Mouse (Mus musculus) hindbrain, postnatal 0 days (tissue): Measurements from ENCODE around the gene Galnt10. TPM values are rescaled to one million over a fixed set of nuclear protein-coding genes. Genes with fewer than 3 reads are reported as not detected.

Experiments used
- ATAC-seq: fragments of 200-750 bp; cut with Nextera tagmentation; 2 replicates; pipeline ENCODE4 v1.8.0; 2017; ENCODE audit warnings: mild to moderate bottlenecking, moderate TSS enrichment, moderate library complexity
- DNase-seq: peaks from one replicate; pipeline ENCODE4 v3.0.0-alpha.2; 2015; ENCODE audit warnings: low spot score
- H3K27ac ChIP-seq: fragments of 300-500 bp; sonication (generic); 2 replicates; pipeline ENCODE4 v1.5.1; 2014; ENCODE audit warnings: mild to moderate bottlenecking
- H3K27me3 ChIP-seq: fragments of 300-500 bp; sonication (generic); 2 replicates; pipeline ENCODE4 v1.6.1; 2014; ENCODE audit warnings: low read length, mixed read lengths; ENCODE audit not compliant: insufficient read depth
- H3K36me3 ChIP-seq: fragments of 300-500 bp; sonication (generic); 2 replicates; pipeline ENCODE4 v1.6.1; 2014; ENCODE audit warnings: low read length, mixed read lengths; ENCODE audit not compliant: insufficient read depth
- H3K4me1 ChIP-seq: fragments of 300-500 bp; sonication (generic); 2 replicates; pipeline ENCODE4 v1.6.1; 2014; ENCODE audit warnings: antibody characterized with exemption, low read length, mixed read lengths; ENCODE audit not compliant: insufficient read depth
- H3K4me2 ChIP-seq: fragments of 300-500 bp; sonication (generic); 2 replicates; pipeline ENCODE4 v1.6.1; 2014; ENCODE audit warnings: low read depth, mild to moderate bottlenecking, low read length, moderate library complexity, mixed read lengths
- H3K4me3 ChIP-seq: fragments of 300-500 bp; sonication (generic); 2 replicates; pipeline ENCODE4 v1.5.1; 2014; ENCODE audit warnings: low read length
- H3K9ac ChIP-seq: fragments of 300-500 bp; sonication (generic); replicated peaks from 2 replicates; pipeline ENCODE4 v1.6.1; 2014; ENCODE audit warnings: mild to moderate bottlenecking, low read length, moderate library complexity, mixed read lengths
- H3K9me3 ChIP-seq: fragments of 300-500 bp; sonication (generic); 2 replicates; pipeline ENCODE4 v1.6.1; 2016; ENCODE audit warnings: low read length, mixed read lengths
- CTCF ChIP-seq: IDR thresholded peaks from 2 replicates; pipeline ENCODE4 v1.5.1; 2016; ENCODE audit warnings: antibody characterized with exemption, control low read depth, low read depth
- WGBS: fragments of 180-500 bp; shearing (Covaris S2); extraction: QIAGEN DNeasy Blood & Tissue Kit; methylation state at CpG from one replicate; pipeline ENCODE4 v1.1.7; 2014; 5-methylcytosine and 5-hydroxymethylcytosine counted together
- polyA plus RNA-seq: library from polyadenylated mRNA; unstranded; fragments of >200 nt; fragmentation: Nextera tagmentation; extraction: Ambion mirVana; gene quantifications from 2 replicates; pipeline ENCODE4 v1.2.1, GENCODE M21; 2015
- total RNA-seq: library from RNA; depleted of rRNA; stranded (reverse); fragments of >200 nt; gene quantifications from 2 replicates; pipeline ENCODE4 v1.2.3, GENCODE M21; 2014

The Galnt10 gene
- total and polyA plus RNA-seq, 2 experiments from 2014 or later, result 10.9 to 20.3 TPM

- H3K27ac ChIP-seq, result no peak overlapping the region
- no peaks in the 10 kb centered on the region for H3K36me3 ChIP-seq
- 42% methylated on average over 5 of the region's 5 CpGs for WGBS
- TF ChIP-seq CTCF, result no peak
- no peak overlapping the region for H3K4me2 ChIP-seq
- H3K27me3 ChIP-seq, result no peaks in the 10 kb centered on the region
- DNase-seq (no peak), ATAC-seq (no peak)
- peaks cover 14% of the 10 kb centered on the region; the same call in 1 of the 2 replicates for H3K4me1 ChIP-seq
- H3K9me3 ChIP-seq, result no peaks in the 10 kb centered on the region
- no peak overlapping the region for H3K4me3 ChIP-seq
- H3K9ac ChIP-seq, result no peak overlapping the region
Observed at GRCm38 (mm10) chr11:57654977-57655397, 9.7 kb downstream of the Galnt10 start.

DNA sequence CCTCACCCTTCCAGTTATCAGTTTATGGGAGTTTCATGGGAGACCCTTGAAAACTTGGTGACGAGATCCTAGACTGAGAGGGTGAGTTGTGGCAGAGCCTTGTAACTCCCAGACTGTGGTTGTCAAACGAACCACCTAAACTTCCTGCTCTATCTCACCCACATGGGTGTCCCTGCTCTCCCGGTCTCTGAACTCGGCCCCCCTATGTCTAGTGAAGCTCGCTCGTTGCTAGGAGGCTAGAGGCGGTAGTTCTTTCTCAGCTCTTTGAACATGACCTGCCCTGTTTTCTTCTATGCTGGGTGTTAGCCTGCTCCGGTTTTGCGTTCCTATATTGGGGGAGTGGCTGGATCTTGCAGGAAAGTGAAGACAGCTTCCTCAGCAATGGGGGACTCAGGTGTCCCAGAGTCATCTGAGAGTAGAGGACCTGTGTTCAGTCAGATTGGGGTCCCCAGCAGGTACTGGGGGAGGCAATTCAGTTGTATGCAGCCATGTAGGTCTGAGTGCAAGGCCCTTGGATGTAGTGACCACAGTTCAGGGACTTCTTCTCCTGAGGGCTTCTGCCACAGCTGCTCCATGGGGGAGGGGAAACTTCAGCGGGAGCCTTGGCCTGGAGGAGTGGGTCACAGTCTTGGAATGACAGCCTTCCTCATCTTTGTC is 10.6 kb downstream of the Galnt10 start:
- TF ChIP-seq CTCF, result no peak
- Histone ChIP-seq H3K9ac (no peak overlapping the region), H3K4me2 (no peak overlapping the region), H3K4me1 (peaks cover 12% of the 10 kb centered on the region; the same call in 1 of the 2 replicates), H3K27me3 (no peaks in the 10 kb centered on the region), H3K27ac (no peak overlapping the region), H3K36me3 (no peaks in the 10 kb centered on the region), H3K4me3 (no peak overlapping the region), H3K9me3 (no peaks in the 10 kb centered on the region)
- no peak for DNase-seq
- ATAC-seq, result no peak
- 55% methylated on average over 10 of the region's 10 CpGs for WGBS

DNA sequence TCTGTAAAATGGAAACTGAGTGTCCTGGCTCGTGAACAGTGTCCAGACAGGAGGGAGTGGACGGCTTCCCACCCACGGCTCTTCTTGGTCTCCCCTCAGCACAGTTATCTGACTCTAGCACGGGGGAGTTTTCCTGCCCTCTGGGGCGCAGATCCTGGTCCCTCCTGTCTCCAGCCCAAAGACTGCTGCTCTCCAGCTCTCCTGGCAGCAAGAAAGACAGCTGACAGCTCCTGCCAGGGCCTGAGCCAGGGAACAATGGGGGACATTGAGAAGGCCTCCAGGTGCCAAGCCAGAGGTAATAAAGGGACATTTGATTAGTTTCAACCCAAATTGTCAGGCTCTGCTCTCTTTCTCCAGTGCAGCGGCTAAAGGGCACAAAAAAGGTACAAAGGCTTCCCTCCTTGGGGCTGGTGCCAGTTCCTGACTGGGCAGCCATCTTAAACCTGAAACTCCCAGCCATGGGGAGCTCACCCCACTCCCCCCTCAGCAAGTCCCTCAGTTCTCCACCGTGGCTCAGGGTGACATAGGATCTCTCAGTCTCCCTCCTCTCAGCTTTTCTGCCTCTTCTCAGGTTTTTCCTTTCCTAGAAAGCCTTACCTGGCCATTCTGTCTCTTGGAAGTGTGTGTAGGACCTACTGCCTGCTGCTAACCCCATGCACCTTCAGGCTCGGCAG is 11.5 kb downstream of the Galnt10 start:
- Histone ChIP-seq H3K27me3 (no peaks in the 10 kb centered on the region), H3K36me3 (no peaks in the 10 kb centered on the region), H3K27ac (0 out of 2 replicates have a peak overlapping the region, but pooled peaks have one; percentile 1), H3K9ac (no peak overlapping the region), H3K4me1 (peaks cover 6% of the 10 kb centered on the region; the same call in 1 of the 2 replicates), H3K4me3 (no peak overlapping the region), H3K4me2 (no peak overlapping the region), H3K9me3 (no peaks in the 10 kb centered on the region)
- ATAC-seq, result no peak
- TF ChIP-seq CTCF, result no peak
- WGBS, result 51% methylated on average over 8 of the region's 8 CpGs
- DNase-seq, result peak; percentile 33

DNA sequence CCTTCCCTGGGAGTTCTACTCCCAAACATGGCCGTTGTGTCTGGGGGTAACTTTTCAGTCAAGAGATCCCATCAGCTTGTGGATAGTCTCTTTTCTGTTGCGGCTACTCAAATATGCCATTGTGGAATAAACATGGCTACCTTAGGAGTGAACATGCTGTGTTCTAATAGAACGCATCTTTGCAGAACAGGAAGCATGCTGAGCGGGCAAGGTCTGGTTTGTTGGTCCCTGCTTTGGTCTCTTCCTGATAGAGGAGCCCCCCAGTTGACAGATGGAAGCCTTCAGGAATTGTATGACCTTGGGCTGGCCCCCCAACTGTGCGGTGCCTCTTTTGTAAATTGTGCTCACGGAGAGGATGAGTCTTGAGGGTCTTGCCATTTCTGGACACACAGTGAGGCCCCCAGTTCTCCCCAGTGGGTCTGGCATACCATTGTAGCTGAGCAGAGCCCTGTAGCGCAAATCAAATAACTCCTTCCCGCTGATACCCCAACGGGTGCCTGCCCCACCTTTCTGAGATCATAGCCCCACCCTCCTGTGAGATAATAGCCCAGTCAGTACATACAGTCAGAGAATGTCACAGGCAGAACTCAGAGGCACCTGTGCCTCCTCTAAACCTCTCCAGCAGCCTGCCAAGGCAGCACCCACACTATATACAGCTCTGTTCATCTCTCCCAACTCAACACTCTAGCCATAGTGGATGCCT is 12.3 kb downstream of the Galnt10 start:
- no peak for TF ChIP-seq CTCF
- ATAC-seq (no peak), DNase-seq (no peak)
- Histone ChIP-seq H3K27me3 (no peaks in the 10 kb centered on the region), H3K4me3 (no peak overlapping the region), H3K9ac (no peak overlapping the region), H3K27ac (no peak overlapping the region), H3K4me1 (peaks cover 6% of the 10 kb centered on the region; the same call in 1 of the 2 replicates), H3K9me3 (no peaks in the 10 kb centered on the region), H3K4me2 (no peak overlapping the region), H3K36me3 (no peaks in the 10 kb centered on the region)
- 78% methylated on average over 9 of the region's 9 CpGs for WGBS

- H3K4me3 ChIP-seq, result no peak overlapping the region
- no peak overlapping the region for H3K4me2 ChIP-seq
- no peaks in the 10 kb centered on the region for H3K9me3 ChIP-seq
- TF ChIP-seq CTCF, result no peak
- peaks cover 6% of the 10 kb centered on the region; the same call in 1 of the 2 replicates for H3K4me1 ChIP-seq
- H3K27me3 ChIP-seq, result no peaks in the 10 kb centered on the region
- H3K27ac ChIP-seq, result no peak overlapping the region
- no peak overlapping the region for H3K9ac ChIP-seq
- DNase-seq (no peak), ATAC-seq (no peak)
- H3K36me3 ChIP-seq, result no peaks in the 10 kb centered on the region
- WGBS, result 87% methylated on average over 3 of the region's 3 CpGs
Observed at GRCm38 (mm10) chr11:57658214-57658613, 13.0 kb downstream of the Galnt10 start.

DNA sequence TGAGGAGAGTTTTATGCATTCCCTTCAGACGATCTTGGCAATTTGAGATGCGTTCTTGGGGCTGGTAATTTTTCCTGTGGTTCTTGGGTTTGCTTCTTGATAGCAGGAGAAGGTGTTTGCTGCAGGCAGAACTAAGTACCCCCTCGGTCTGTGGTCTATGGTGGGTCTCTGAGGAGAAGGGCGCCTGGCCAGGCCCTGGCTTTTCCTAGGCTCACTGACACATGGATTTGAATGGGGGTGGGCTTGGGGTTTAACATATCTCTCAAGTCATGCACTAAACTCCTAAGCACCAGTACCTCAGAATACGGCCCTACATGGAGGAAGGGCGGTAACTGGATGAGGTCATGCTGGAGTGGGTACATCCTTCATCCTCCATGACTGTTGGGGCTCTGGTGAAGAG is 13.5 kb downstream of the Galnt10 start:
- no peak for TF ChIP-seq CTCF
- no peaks in the 10 kb centered on the region for H3K36me3 ChIP-seq
- no peak overlapping the region for H3K27ac ChIP-seq
- H3K9me3 ChIP-seq, result no peaks in the 10 kb centered on the region
- no peak overlapping the region for H3K9ac ChIP-seq
- no peaks in the 10 kb centered on the region for H3K27me3 ChIP-seq
- 88% methylated on average over 6 of the region's 6 CpGs for WGBS
- no peak overlapping the region for H3K4me2 ChIP-seq
- no peak for DNase-seq
- peaks cover 6% of the 10 kb centered on the region; the same call in 1 of the 2 replicates for H3K4me1 ChIP-seq
- H3K4me3 ChIP-seq, result no peak overlapping the region
- ATAC-seq, result no peak
